Mouse (Mus musculus) cortical plate, adult 2 months (tissue): ENCODE measurements around the gene Arv1.

Source experiments
- CTCF ChIP-seq: fragments of 200-500 bp; IDR thresholded peaks from 2 replicates; pipeline ENCODE4 v1.5.1; 2011; ENCODE audit warnings: mild to moderate bottlenecking, control low read depth, low read length; ENCODE audit not compliant: insufficient read depth; ENCODE audit errors: extremely low read depth
- POLR2A ChIP-seq: fragments of 200-500 bp; IDR thresholded peaks from 2 replicates; pipeline ENCODE4 v1.6.1; 2011; ENCODE audit warnings: mild to moderate bottlenecking, low read length, control low read depth; ENCODE audit not compliant: insufficient read depth; ENCODE audit errors: extremely low read depth

GRCm38 (mm10) chr8:124713207-124713606, 8.7 kb upstream of the Arv1 start:
- TF ChIP-seq POLR2A (no peak), CTCF (no peak)
